Mouse (Mus musculus): ENCODE measurements at regions not wholly inside any gene's neighbourhood (a gene's known extent, or its start where the extent isn't known, plus 50 kb on each side); places are given as distances from the start of the nearest gene placed in this dataset.
"Not testable (repeated sequence)": the region's sequence is repeated elsewhere in the genome, so short reads cannot be mapped to it uniquely, and the experiment has no call there.

GRCm38 (mm10) chr3:83416536-83416935, 288.8 kb downstream of the Dchs2 start:
- no peak for DNase-seq (ENCODE audit: low read depth, low spot score)

GRCm38 (mm10) chr3:83424267-83424666, 296.5 kb downstream of the Dchs2 start:
- DNase-seq (ENCODE audit: low read depth, low spot score): no peak

GRCm38 (mm10) chr3:83429376-83429775, 301.6 kb downstream of the Dchs2 start:
- no peak for DNase-seq (ENCODE audit: low read depth, low spot score)

GRCm38 (mm10) chr3:83446154-83446667, 318.5 kb downstream of the Dchs2 start:
- no peak for DNase-seq (ENCODE audit: low read depth, low spot score)

GRCm38 (mm10) chr3:83450662-83451061, 315.5 kb upstream of the Sfrp2 start:
- DNase-seq (ENCODE audit: low read depth, low spot score): no peak

DNA sequence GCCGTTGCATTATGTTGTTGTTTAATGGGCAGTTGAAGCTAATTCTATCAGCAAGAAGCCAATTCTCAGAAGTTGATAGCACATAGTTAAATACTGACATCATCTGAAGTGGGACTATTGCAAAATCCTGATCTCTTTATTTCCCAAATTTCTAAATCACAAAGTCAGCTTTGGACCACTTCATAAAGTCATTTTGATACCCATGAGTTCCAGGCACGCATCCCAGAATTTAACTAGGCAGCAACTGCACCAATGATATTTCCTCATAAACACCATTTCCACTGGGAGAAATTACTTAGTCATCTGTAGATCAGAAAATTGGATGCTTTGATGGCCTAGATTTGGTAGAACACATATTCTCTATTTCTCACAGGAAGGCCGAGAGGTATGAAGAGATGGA, 314.8 kb upstream of the Sfrp2 start:
- no peak for DNase-seq (ENCODE audit: low read depth, low spot score)

DNA sequence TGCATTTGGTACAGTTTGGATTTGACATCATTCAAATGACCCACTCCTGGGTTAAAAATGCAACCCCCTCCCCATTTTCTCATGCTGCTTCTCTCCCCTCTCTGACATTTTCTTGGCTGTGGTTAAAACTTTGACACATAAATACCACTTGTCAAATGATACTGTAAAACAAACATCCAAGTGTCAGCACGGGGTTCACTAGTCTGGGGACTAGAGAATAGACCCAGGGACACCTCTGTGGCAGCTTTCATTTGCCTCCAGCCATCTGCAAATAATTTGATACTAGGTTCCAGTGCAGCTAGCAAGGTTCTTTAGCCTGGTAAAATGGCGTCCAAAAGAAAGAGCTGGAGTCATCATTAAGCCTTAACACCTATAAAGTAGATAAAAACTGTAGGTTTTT, 312.7 kb upstream of the Sfrp2 start:
- no peak for DNase-seq (ENCODE audit: low read depth, low spot score)

- no peak for DNase-seq (ENCODE audit: low read depth, low spot score)
These were observed 307.7 kb upstream of the Sfrp2 start for GRCm38 (mm10) chr3:83458450-83458849.

- DNase-seq (ENCODE audit: low read depth, low spot score): no peak
These were observed 286.9 kb upstream of the Sfrp2 start for GRCm38 (mm10) chr3:83479251-83479650.

DNA sequence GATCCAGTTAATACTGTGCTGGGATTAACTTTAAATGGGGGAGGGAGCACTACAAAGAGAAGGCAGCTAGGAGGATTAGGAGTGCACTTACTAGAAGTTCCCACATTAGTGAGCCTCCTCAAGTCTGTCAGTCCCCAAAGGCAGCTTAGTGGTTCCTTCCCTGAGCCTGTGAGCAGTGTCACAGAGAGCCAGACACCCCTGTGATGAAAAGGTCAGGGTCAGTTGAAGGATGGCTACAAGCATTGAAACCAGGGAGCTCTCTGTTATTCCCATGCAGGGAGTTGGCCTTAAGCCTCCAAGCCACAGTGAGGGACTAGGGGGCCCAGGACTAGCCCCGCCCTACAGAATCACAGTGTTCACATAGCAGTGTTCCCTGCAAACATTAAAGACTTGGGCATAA, 285.9 kb upstream of the Sfrp2 start:
- peak; percentile 16 for DNase-seq (ENCODE audit: low read depth, low spot score)

GRCm38 (mm10) chr3:83486192-83486716, 279.9 kb upstream of the Sfrp2 start:
- DNase-seq (ENCODE audit: low read depth, low spot score): no peak

DNA sequence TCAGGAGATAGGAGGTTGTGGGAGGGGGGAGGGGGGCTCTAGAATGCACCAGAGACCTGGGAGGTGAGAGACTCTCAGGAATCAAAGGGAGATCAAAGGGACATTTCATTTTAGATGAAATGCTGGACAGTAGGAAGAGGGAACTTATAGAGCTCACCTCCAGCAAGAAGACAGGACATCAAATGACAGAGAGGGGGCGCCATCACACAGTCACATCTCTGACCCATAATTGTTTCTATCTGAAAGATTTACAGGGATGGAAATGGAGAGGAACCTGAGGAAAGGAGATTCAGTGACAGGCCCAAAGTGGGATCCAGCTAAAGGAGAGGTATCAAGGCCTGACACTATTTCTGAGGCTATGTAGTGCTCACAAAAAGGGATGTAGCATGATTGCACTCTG, 270.5 kb upstream of the Sfrp2 start:
- DNase-seq (ENCODE audit: low read depth, low spot score): no peak

DNA sequence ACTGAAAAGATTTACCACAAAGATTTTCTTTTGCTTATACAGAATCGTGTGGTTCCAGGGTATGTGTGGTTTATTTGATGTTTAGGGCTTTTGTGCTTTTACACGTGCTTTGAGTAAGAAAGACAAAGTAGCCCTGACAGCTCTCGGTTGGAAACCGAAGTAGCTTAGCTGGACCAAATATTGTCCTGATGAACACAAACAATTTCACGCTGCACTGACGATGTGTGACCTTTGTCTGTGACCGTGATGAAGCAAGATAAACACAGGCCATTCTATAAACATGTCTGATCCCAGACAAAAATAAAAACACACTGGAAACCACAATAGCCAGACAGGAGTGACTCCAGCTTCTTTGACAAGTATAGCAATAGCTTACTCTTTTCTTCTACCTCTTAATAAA, 262.2 kb upstream of the Sfrp2 start:
- no peak for DNase-seq (ENCODE audit: low read depth, low spot score)

DNA sequence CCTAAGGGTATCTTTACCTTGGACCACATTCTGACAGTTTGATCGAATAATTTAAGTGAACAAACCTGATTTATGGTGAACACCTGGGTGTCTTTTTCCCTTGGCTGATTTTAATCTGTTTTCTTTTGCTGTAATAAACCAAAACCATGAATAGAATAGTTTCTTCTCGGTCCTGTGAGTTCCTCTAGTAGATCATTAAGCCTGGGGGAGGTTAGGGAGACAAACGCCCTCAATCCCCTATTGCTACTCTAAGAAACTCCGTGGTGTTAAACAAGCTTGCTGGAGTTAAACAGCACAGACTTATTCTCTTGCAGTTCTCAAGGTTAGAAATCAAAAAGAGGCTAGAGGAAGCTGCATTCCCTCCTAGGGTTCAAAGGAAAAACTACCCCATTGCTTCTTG, 249.5 kb upstream of the Sfrp2 start:
- DNase-seq (ENCODE audit: low read depth, low spot score): no peak

- DNase-seq (ENCODE audit: low read depth, low spot score): no peak
These were observed 248.0 kb upstream of the Sfrp2 start for GRCm38 (mm10) chr3:83517914-83518635.

DNA sequence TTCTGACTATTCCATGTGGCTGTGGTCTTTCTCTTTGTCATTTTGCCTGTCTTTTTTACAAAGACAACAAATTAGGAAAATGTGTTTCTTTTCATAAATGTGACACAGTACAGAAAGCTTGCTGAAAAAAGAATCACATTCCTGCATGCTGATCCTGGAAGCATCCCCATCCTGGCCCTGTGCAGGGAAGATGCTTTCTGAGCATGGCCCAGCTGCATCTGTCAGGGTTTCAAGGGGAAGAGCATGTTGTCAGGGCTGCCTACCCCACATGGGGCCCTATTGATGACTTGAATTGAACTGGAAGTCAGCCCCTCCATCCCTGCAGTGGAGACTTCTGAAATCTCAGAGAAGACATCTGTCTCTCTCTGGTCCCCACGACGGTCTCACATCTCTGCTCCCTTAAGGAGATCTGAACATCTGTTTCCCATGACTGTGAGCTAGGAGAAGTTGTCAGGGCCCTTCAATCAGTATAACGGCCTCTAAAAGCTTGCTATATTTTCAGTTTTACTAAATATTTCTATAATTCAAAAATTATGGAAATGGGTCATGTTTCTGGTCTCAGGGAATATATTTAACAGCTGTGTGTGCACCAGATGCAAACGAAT, 235.8 kb upstream of the Sfrp2 start:
- no peak for DNase-seq (ENCODE audit: low read depth, low spot score)

DNA sequence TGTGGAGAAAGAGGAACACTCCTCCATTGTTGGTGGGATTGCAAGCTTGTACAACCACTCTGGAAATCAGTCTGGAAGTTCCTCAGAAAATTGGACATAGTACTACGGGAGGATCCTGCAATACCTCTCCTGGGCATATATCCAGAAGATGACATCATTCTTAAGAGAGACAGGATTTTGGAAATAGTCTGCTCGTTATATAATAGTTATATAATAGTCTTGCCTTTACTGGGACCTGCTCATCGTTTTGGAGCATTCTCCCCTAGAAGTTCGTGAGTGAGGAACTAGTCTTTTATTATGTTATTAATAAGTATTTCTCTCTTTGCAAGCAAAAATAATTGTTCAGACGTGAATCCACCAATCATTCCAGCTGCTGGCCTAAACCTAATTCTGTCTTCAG, 229.5 kb upstream of the Sfrp2 start:
- not testable (repeated sequence) for DNase-seq (ENCODE audit: low read depth, low spot score)

GRCm38 (mm10) chr3:83537231-83537630, 228.9 kb upstream of the Sfrp2 start:
- DNase-seq (ENCODE audit: low read depth, low spot score): no peak

- no peak for DNase-seq (ENCODE audit: low read depth, low spot score)
These were observed 228.4 kb upstream of the Sfrp2 start for GRCm38 (mm10) chr3:83537711-83538110.

DNA sequence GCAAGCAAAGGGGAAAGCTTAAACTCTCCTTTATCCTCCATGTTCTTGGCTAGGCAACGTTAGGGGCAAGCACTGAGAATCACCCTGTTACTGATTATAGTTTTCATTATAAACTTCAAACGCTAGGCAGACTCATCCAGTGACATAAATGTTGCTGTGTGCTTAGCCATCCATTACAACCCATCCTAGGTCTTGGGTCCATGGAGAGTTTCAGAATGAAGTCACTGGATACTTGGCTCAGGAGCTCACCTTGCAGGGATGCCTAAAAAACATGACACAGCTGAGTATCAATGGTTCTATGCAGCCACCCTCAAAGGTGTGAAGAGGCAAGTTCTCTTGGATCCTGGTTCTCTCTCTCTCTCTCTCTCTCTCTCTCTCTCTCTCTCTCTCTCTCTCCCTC, 227.2 kb upstream of the Sfrp2 start:
- DNase-seq (ENCODE audit: low read depth, low spot score): no peak

GRCm38 (mm10) chr3:83540997-83541932, 224.9 kb upstream of the Sfrp2 start:
- DNase-seq (ENCODE audit: low read depth, low spot score): no peak
